Mouse (Mus musculus) liver, adult 2 months (tissue): ENCODE measurements around the gene Rnf20.

Experiments
- CTCF ChIP-seq: fragments of 200-500 bp; IDR thresholded peaks from 2 replicates; pipeline ENCODE4 v1.5.1; 2011; ENCODE audit warnings: low read depth, low read length, control low read depth
- POLR2A ChIP-seq: fragments of 200-500 bp; IDR thresholded peaks from 2 replicates; pipeline ENCODE4 v1.6.1; 2011; ENCODE audit warnings: low read length, control low read depth; ENCODE audit not compliant: insufficient read depth; ENCODE audit errors: extremely low read depth

DNA sequence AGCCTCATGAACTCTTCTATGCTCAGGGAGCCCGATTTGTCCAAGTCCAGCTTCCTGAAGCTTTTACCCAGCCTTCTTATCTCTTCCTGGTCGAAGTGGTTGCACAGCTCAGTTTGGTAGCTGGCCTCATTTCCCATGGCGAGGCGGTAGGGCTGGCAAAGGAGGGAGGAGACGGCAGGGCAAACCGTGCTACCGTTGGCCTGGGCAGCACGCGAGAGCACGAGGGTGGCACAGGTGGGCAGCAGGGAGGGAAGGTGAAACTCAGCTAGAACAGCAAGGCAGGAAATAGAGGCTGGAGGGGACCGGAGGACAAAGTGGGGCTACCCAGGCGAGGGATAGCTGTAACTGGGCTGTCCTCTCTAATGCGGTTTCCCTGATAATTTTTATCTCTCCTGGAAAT lies 50.0 kb downstream of the Rnf20 start, which contains the start of gene Ppp3r2:
- TF ChIP-seq CTCF (no peak), POLR2A (no peak)
